Mouse (Mus musculus) forebrain, embryonic 12.5 days (tissue): ENCODE measurements at regions not wholly inside any gene's neighbourhood (a gene's known extent, or its start where the extent isn't known, plus 50 kb on each side); places are given as distances from the start of the nearest gene placed in this dataset.
"Not testable (repeated sequence)": the region's sequence is repeated elsewhere in the genome, so short reads cannot be mapped to it uniquely, and the experiment has no call there.

Source experiments
- ATAC-seq: fragments of 200-750 bp; cut with Nextera tagmentation; 2 replicates; pipeline ENCODE4 v1.8.0; 2017; ENCODE audit warnings: moderate TSS enrichment; ENCODE audit not compliant: low FRiP score
- H3K27ac ChIP-seq: fragments of 300-500 bp; sonication (generic); 2 replicates; pipeline ENCODE4 v1.5.1; 2016; ENCODE audit warnings: mild to moderate bottlenecking
- H3K27me3 ChIP-seq: fragments of 300-500 bp; sonication (generic); 2 replicates; pipeline ENCODE4 v1.6.1; 2016; ENCODE audit warnings: mild to moderate bottlenecking
- H3K36me3 ChIP-seq: fragments of 300-500 bp; sonication (generic); replicated peaks from 2 replicates; pipeline ENCODE4 v1.6.1; 2016; ENCODE audit warnings: mild to moderate bottlenecking
- H3K4me1 ChIP-seq: fragments of 300-500 bp; sonication (generic); 2 replicates; pipeline ENCODE4 v1.6.1; 2016
- H3K4me2 ChIP-seq: fragments of 300-500 bp; sonication (generic); 2 replicates; pipeline ENCODE4 v1.6.1; 2016; ENCODE audit warnings: mild to moderate bottlenecking, moderate library complexity
- H3K4me3 ChIP-seq: fragments of 300-500 bp; sonication (generic); replicated peaks from 2 replicates; pipeline ENCODE4 v1.5.1; 2016; ENCODE audit warnings: mild to moderate bottlenecking
- H3K9ac ChIP-seq: fragments of 300-500 bp; sonication (generic); 2 replicates; pipeline ENCODE4 v1.6.1; 2016; ENCODE audit warnings: mild to moderate bottlenecking
- H3K9me3 ChIP-seq: fragments of 300-500 bp; sonication (generic); 2 replicates; pipeline ENCODE4 v1.6.1; 2016
- WGBS: fragments of 180-500 bp; shearing (Covaris S2); methylation state at CpG from one replicate; pipeline ENCODE4 v1.1.7; 2016; 5-methylcytosine and 5-hydroxymethylcytosine counted together

GRCm38 (mm10) chr8:89492336-89492735 lies 448.4 kb upstream of the Sall1 start:
- Histone ChIP-seq H3K4me3 (no peak overlapping the region), H3K36me3 (no peaks in the 10 kb centered on the region), H3K27ac (no peak overlapping the region), H3K27me3 (no peaks in the 10 kb centered on the region), H3K9ac (no peak overlapping the region), H3K4me1 (no peaks in the 10 kb centered on the region), H3K4me2 (no peak overlapping the region), H3K9me3 (no peaks in the 10 kb centered on the region)
- no peak for ATAC-seq

GRCm38 (mm10) chr8:89482481-89482880 lies 438.5 kb upstream of the Sall1 start:
- H3K4me2 ChIP-seq, H3K27me3 ChIP-seq, H3K9me3 ChIP-seq, ATAC-seq, H3K4me3 ChIP-seq, H3K4me1 ChIP-seq, H3K36me3 ChIP-seq, H3K27ac ChIP-seq, H3K9ac ChIP-seq: not testable (repeated sequence)
- 46% methylated on average over 1 of the region's 1 CpGs for WGBS

- no peaks in the 10 kb centered on the region for H3K9me3 ChIP-seq
- ATAC-seq = peak; percentile 30; the same call in 1 of the 2 replicates
- no peak overlapping the region for H3K9ac ChIP-seq
- H3K36me3 ChIP-seq = no peaks in the 10 kb centered on the region
- no peak overlapping the region for H3K4me2 ChIP-seq
- 33% methylated on average over 4 of the region's 4 CpGs for WGBS
- H3K27me3 ChIP-seq = 0 out of 2 replicates have a peak, but pooled peaks cover 5% of the 10 kb centered on the region
- H3K4me1 ChIP-seq = peaks cover 10% of the 10 kb centered on the region
- no peak overlapping the region for H3K4me3 ChIP-seq
- H3K27ac ChIP-seq = no peak overlapping the region
Observed at GRCm38 (mm10) chr8:89476930-89477329, 433.0 kb upstream of the Sall1 start.

GRCm38 (mm10) chr8:89471116-89471515 lies 427.2 kb upstream of the Sall1 start:
- Histone ChIP-seq H3K9ac (no peak overlapping the region), H3K4me1 (no peaks in the 10 kb centered on the region), H3K36me3 (no peaks in the 10 kb centered on the region), H3K4me3 (no peak overlapping the region), H3K27ac (no peak overlapping the region), H3K4me2 (no peak overlapping the region), H3K9me3 (no peaks in the 10 kb centered on the region), H3K27me3 (0 out of 2 replicates have a peak, but pooled peaks cover 5% of the 10 kb centered on the region)
- WGBS = 89% methylated on average over 5 of the region's 5 CpGs
- ATAC-seq = no peak

GRCm38 (mm10) chr8:89468782-89469220 lies 424.8 kb upstream of the Sall1 start:
- no peaks in the 10 kb centered on the region for H3K36me3 ChIP-seq
- H3K4me3 ChIP-seq = no peak overlapping the region
- H3K9ac ChIP-seq = no peak overlapping the region
- no peaks in the 10 kb centered on the region for H3K9me3 ChIP-seq
- no peaks in the 10 kb centered on the region for H3K4me1 ChIP-seq
- ATAC-seq = no peak
- H3K27me3 ChIP-seq = no peaks in the 10 kb centered on the region
- no peak overlapping the region for H3K27ac ChIP-seq
- WGBS = 83% methylated on average over 5 of the region's 5 CpGs
- no peak overlapping the region for H3K4me2 ChIP-seq

- H3K4me1 ChIP-seq = no peaks in the 10 kb centered on the region; the same call in 1 of the 2 replicates
- no peaks in the 10 kb centered on the region for H3K9me3 ChIP-seq
- H3K27me3 ChIP-seq = no peaks in the 10 kb centered on the region
- no peak overlapping the region for H3K4me3 ChIP-seq
- peak; percentile 27; the same call in 1 of the 2 replicates for ATAC-seq
- no peak overlapping the region for H3K4me2 ChIP-seq
- H3K27ac ChIP-seq = no peak overlapping the region
- WGBS = 75% methylated on average over 13 of the region's 13 CpGs
- H3K36me3 ChIP-seq = no peaks in the 10 kb centered on the region
- H3K9ac ChIP-seq = no peak overlapping the region
Observed at GRCm38 (mm10) chr8:89465211-89465753, 421.3 kb upstream of the Sall1 start.

GRCm38 (mm10) chr8:89456517-89456916 lies 412.6 kb upstream of the Sall1 start:
- Histone ChIP-seq H3K36me3 (no peaks in the 10 kb centered on the region), H3K27ac (no peak overlapping the region), H3K4me3 (no peak overlapping the region), H3K4me1 (no peaks in the 10 kb centered on the region), H3K9me3 (no peaks in the 10 kb centered on the region), H3K9ac (no peak overlapping the region), H3K27me3 (no peaks in the 10 kb centered on the region), H3K4me2 (no peak overlapping the region)
- 54% methylated on average over 4 of the region's 4 CpGs for WGBS
- ATAC-seq = no peak

- no peaks in the 10 kb centered on the region for H3K9me3 ChIP-seq
- H3K4me2 ChIP-seq = no peak overlapping the region
- no peak overlapping the region for H3K9ac ChIP-seq
- H3K27ac ChIP-seq = no peak overlapping the region
- no peak for ATAC-seq
- H3K4me3 ChIP-seq = no peak overlapping the region
- 86% methylated on average over 5 of the region's 5 CpGs for WGBS
- no peaks in the 10 kb centered on the region for H3K27me3 ChIP-seq
- H3K36me3 ChIP-seq = no peaks in the 10 kb centered on the region
- no peaks in the 10 kb centered on the region for H3K4me1 ChIP-seq
Observed at GRCm38 (mm10) chr8:89455731-89456130, 411.8 kb upstream of the Sall1 start.

GRCm38 (mm10) chr8:89454197-89454596 lies 410.2 kb upstream of the Sall1 start:
- ATAC-seq = no peak
- Histone ChIP-seq H3K9ac (no peak overlapping the region), H3K4me2 (no peak overlapping the region), H3K27ac (no peak overlapping the region), H3K27me3 (no peaks in the 10 kb centered on the region), H3K4me1 (no peaks in the 10 kb centered on the region), H3K4me3 (no peak overlapping the region), H3K36me3 (no peaks in the 10 kb centered on the region), H3K9me3 (no peaks in the 10 kb centered on the region)
- WGBS = 81% methylated on average over 7 of the region's 7 CpGs

GRCm38 (mm10) chr8:89453724-89454123 lies 409.8 kb upstream of the Sall1 start:
- WGBS = 86% methylated on average over 2 of the region's 2 CpGs
- no peak overlapping the region for H3K27ac ChIP-seq
- H3K4me2 ChIP-seq = no peak overlapping the region
- H3K36me3 ChIP-seq = no peaks in the 10 kb centered on the region
- ATAC-seq = no peak
- H3K4me3 ChIP-seq = no peak overlapping the region
- H3K27me3 ChIP-seq = no peaks in the 10 kb centered on the region
- H3K9me3 ChIP-seq = no peaks in the 10 kb centered on the region
- no peak overlapping the region for H3K9ac ChIP-seq
- H3K4me1 ChIP-seq = no peaks in the 10 kb centered on the region

- WGBS = 76% methylated on average over 5 of the region's 5 CpGs
- H3K9ac ChIP-seq = no peak overlapping the region
Observed at GRCm38 (mm10) chr8:89444466-89444865, 400.5 kb upstream of the Sall1 start.

GRCm38 (mm10) chr8:89439304-89439703 lies 395.3 kb upstream of the Sall1 start:
- no peak overlapping the region for H3K4me3 ChIP-seq
- no peaks in the 10 kb centered on the region for H3K36me3 ChIP-seq
- no peak for ATAC-seq
- no peaks in the 10 kb centered on the region for H3K9me3 ChIP-seq
- WGBS = 88% methylated on average over 6 of the region's 6 CpGs
- H3K27me3 ChIP-seq = no peaks in the 10 kb centered on the region
- H3K9ac ChIP-seq = no peak overlapping the region
- H3K4me1 ChIP-seq = no peaks in the 10 kb centered on the region
- no peak overlapping the region for H3K4me2 ChIP-seq
- no peak overlapping the region for H3K27ac ChIP-seq

More at GRCm38 (mm10) chr8:89444466-89444865, 400.5 kb upstream of the Sall1 start:
- Histone ChIP-seq H3K4me2 (no peak overlapping the region), H3K9me3 (no peaks in the 10 kb centered on the region), H3K36me3 (no peaks in the 10 kb centered on the region), H3K4me3 (no peak overlapping the region), H3K27me3 (no peaks in the 10 kb centered on the region), H3K27ac (no peak overlapping the region), H3K4me1 (no peaks in the 10 kb centered on the region)
- no peak for ATAC-seq

GRCm38 (mm10) chr8:89426969-89427368 lies 383.0 kb upstream of the Sall1 start:
- Histone ChIP-seq H3K4me3 (no peak overlapping the region), H3K4me2 (no peak overlapping the region), H3K9ac (no peak overlapping the region), H3K4me1 (no peaks in the 10 kb centered on the region), H3K27me3 (no peaks in the 10 kb centered on the region), H3K27ac (no peak overlapping the region), H3K36me3 (no peaks in the 10 kb centered on the region), H3K9me3 (no peaks in the 10 kb centered on the region)
- no peak for ATAC-seq
- WGBS = 91% methylated on average over 3 of the region's 3 CpGs
